Mouse (Mus musculus) liver, postnatal 0 days (tissue): ENCODE data around the gene Dcaf1.

ENCODE experiments used
- CTCF ChIP-seq: sonication (generic); IDR thresholded peaks from 2 replicates; pipeline ENCODE4 v1.5.1; 2016; ENCODE audit warnings: antibody characterized with exemption, low read depth
- EP300 ChIP-seq: IDR thresholded peaks from 2 replicates; pipeline ENCODE4 v1.6.1; 2016; ENCODE audit warnings: antibody characterized with exemption, low read depth, mild to moderate bottlenecking

DNA sequence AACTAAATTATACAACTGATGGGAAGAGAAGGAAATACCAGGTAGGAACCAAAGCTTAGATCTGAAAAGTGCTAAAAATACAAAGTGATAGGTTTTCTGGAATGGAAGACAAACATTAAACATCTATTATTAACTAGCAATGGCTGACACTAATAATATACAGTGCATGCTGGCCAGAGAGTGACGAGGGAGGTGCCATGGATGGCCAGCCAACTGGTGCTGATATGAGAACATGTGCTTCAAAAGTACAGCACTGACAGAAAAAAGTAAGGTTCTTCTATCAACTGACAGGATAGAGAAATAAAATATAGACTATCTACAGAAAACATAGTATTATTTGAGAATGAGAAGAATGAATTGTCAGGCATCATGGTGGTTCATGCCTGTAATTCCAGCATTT lies 45.6 kb upstream of the Dcaf1 start:
- TF ChIP-seq CTCF (no peak), EP300 (no peak)
